Mouse (Mus musculus): ENCODE data around the gene Rps17. TPM values are rescaled to one million over a fixed set of nuclear protein-coding genes. Genes with fewer than 3 reads are reported as not detected.

Rps17 gene
- polyA plus RNA-seq, 1 experiment from 2014 or later = 1,217 TPM

DNA sequence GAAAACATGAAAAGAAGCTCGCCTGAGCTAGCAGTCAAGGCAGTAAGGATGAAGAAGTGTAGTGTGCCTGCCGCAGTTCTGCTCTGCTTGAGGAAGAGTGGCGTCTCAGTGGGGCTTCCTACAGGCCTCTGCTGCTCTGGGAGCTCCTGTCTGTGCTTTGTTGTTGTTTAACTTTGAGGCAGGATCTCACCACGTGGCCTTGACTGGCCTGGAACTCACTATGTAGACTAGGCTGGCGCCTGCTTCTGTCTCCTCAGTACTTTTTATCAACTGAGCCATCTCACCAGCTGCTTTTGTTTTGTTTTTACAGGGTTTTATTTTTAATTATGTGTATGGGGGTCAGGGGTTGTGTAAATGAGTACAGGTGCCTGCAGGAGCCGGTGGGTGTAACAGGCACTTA, 46.8 kb downstream of the Rps17 start:
- no peaks in the 10 kb centered on the region for H3K27me3 ChIP-seq (ENCODE audit: control insufficient read depth, insufficient read depth, low read length)
- H3K9me3 ChIP-seq (replicated peaks; ENCODE audit: control insufficient read depth, low read length) = no peaks in the 10 kb centered on the region
- WGBS = 32% methylated on average over 6 of the region's 6 CpGs
- H3K27ac ChIP-seq (ENCODE audit: low read length) = no peak overlapping the region
- no peak overlapping the region for H3K4me2 ChIP-seq (ENCODE audit: low read depth, low read length)
- ATAC-seq (ENCODE audit: insufficient read depth, low FRiP score) = no peak
- no peak overlapping the region for H3K4me3 ChIP-seq (replicated peaks; ENCODE audit: low read length)
- H3K36me3 ChIP-seq (ENCODE audit: control insufficient read depth, insufficient read depth, low read length) = no peaks in the 10 kb centered on the region
- no peaks in the 10 kb centered on the region for H3K4me1 ChIP-seq (ENCODE audit: control insufficient read depth, insufficient read depth, low read length)
- H3K9ac ChIP-seq (ENCODE audit: low read length) = no peak overlapping the region

DNA sequence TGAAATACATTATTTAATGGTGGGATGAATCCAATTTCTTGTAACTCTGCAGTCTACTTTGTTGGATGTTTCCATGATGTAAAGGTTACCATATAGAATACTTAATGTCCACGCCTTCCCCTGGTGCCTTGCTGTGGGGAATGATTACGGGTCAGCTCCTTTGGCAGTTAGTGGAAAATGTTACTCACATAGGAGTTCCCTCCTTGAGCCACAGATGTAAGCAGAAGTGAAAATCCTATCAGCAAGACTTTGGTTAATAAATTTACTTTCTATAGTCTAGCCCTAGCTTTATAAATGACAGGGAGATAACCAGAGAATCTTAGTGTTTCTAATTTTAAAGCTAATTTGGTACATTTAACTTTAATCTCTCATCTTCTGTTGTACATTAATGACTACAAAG, 49.9 kb downstream of the Rps17 start:
- no peaks in the 10 kb centered on the region for H3K4me1 ChIP-seq (ENCODE audit: control insufficient read depth, insufficient read depth, low read length)
- no peak for ATAC-seq (ENCODE audit: insufficient read depth, low FRiP score)
- no peak overlapping the region for H3K27ac ChIP-seq (ENCODE audit: low read length)
- H3K36me3 ChIP-seq (ENCODE audit: control insufficient read depth, insufficient read depth, low read length) = no peaks in the 10 kb centered on the region
- WGBS = 82% methylated on average over 2 of the region's 2 CpGs
- H3K9ac ChIP-seq (ENCODE audit: low read length) = no peak overlapping the region
- no peak overlapping the region for H3K4me2 ChIP-seq (ENCODE audit: low read depth, low read length)
- H3K27me3 ChIP-seq (ENCODE audit: control insufficient read depth, insufficient read depth, low read length) = no peaks in the 10 kb centered on the region
- no peak overlapping the region for H3K4me3 ChIP-seq (replicated peaks; ENCODE audit: low read length)
- H3K9me3 ChIP-seq (replicated peaks; ENCODE audit: control insufficient read depth, low read length) = no peaks in the 10 kb centered on the region

Other genes starting within 250 kb of the Rps17 start
- gene Slc28a1, start 230.5 kb downstream of the Rps17 start, polyA plus RNA-seq (2015; fragmentation: Nextera tagmentation; extraction: Ambion mirVana) = 0.61 and 0.77 TPM in 2 replicates
- gene Pde8a, start 131.7 kb downstream of the Rps17 start, polyA plus RNA-seq (2015; fragmentation: Nextera tagmentation; extraction: Ambion mirVana) = 2.4 and 3.0 TPM in 2 replicates
- gene Cpeb1, start 110.2 kb upstream of the Rps17 start, polyA plus RNA-seq (2015; fragmentation: Nextera tagmentation; extraction: Ambion mirVana) = 1.1 and 1.6 TPM in 2 replicates
- 4.9 and 5.4 TPM in 2 replicates for gene Ap3b2, start 148.7 kb upstream of the Rps17 start, polyA plus RNA-seq (2015; fragmentation: Nextera tagmentation; extraction: Ambion mirVana)
- gene BC048679, start 153.0 kb upstream of the Rps17 start, polyA plus RNA-seq (2015; fragmentation: Nextera tagmentation; extraction: Ambion mirVana) = not detected in 2 replicates
- 0.09 and 2.4 TPM in 2 replicates for gene Fsd2, start 221.7 kb upstream of the Rps17 start, polyA plus RNA-seq (2015; fragmentation: Nextera tagmentation; extraction: Ambion mirVana)
- gene Whamm, start 226.0 kb upstream of the Rps17 start, polyA plus RNA-seq (2015; fragmentation: Nextera tagmentation; extraction: Ambion mirVana) = 1.1 and 1.4 TPM in 2 replicates